Mouse (Mus musculus) intestine, postnatal 0 days (tissue): Measurements from ENCODE around the gene Sac3d1. TPM values are rescaled to one million over a fixed set of nuclear protein-coding genes. Genes with fewer than 3 reads are reported as not detected.
A peak's percentile ranks its signal among the peaks of the same experiment; 100 is the strongest.

Experiments
- ATAC-seq: fragments of 200-750 bp; cut with Nextera tagmentation; 2 replicates; pipeline ENCODE4 v1.8.0; 2017; ENCODE audit warnings: mild to moderate bottlenecking, moderate TSS enrichment, moderate library complexity
- H3K27ac ChIP-seq: fragments of 300-500 bp; sonication (generic); 2 replicates; pipeline ENCODE4 v1.5.1; 2014; ENCODE audit warnings: mild to moderate bottlenecking, low read depth, low read length, moderate library complexity
- H3K27me3 ChIP-seq: fragments of 300-500 bp; sonication (generic); replicated peaks from 2 replicates; pipeline ENCODE4 v1.6.1; 2014; ENCODE audit warnings: low read length, mixed read lengths; ENCODE audit not compliant: control insufficient read depth, insufficient read depth
- H3K36me3 ChIP-seq: fragments of 300-500 bp; sonication (generic); 2 replicates; pipeline ENCODE4 v1.6.1; 2014; ENCODE audit warnings: mild to moderate bottlenecking, moderate library complexity; ENCODE audit not compliant: control insufficient read depth, insufficient read depth
- H3K4me1 ChIP-seq: fragments of 300-500 bp; sonication (generic); replicated peaks from 2 replicates; pipeline ENCODE4 v1.6.1; 2014; ENCODE audit warnings: antibody characterized with exemption, low read length, mixed read lengths; ENCODE audit not compliant: control insufficient read depth, insufficient read depth
- H3K4me2 ChIP-seq: fragments of 300-500 bp; sonication (generic); replicated peaks from 2 replicates; pipeline ENCODE4 v1.6.1; 2014; ENCODE audit warnings: low read depth, mild to moderate bottlenecking, moderate library complexity
- H3K4me3 ChIP-seq: fragments of 300-500 bp; sonication (generic); 2 replicates; pipeline ENCODE4 v1.5.1; 2014; ENCODE audit warnings: low read depth, low read length
- H3K9ac ChIP-seq: fragments of 300-500 bp; sonication (generic); 2 replicates; pipeline ENCODE4 v1.6.1; 2014; ENCODE audit warnings: mild to moderate bottlenecking, low read depth, low read length
- H3K9me3 ChIP-seq: fragments of 300-500 bp; sonication (generic); 2 replicates; pipeline ENCODE4 v1.6.1; 2016; ENCODE audit warnings: mixed run types; ENCODE audit not compliant: control insufficient read depth
- CTCF ChIP-seq: sonication (generic); IDR thresholded peaks from 2 replicates; pipeline ENCODE4 v1.5.1; 2016; ENCODE audit warnings: low read depth, mild to moderate bottlenecking, control low read depth, antibody characterized with exemption, moderate library complexity
- WGBS: fragments of 180-500 bp; shearing (Covaris S2); extraction: QIAGEN DNeasy Blood & Tissue Kit; methylation state at CpG from one replicate; pipeline ENCODE4 v1.1.7; 2014; 5-methylcytosine and 5-hydroxymethylcytosine counted together
- polyA plus RNA-seq: library from polyadenylated mRNA; unstranded; fragments of >200 nt; fragmentation: Nextera tagmentation; extraction: Ambion mirVana; gene quantifications from 2 replicates; pipeline ENCODE4 v1.2.1, GENCODE M21; 2015

Gene Sac3d1
- polyA plus RNA-seq, 1 experiment from 2014 or later = 19.1 TPM

DNA sequence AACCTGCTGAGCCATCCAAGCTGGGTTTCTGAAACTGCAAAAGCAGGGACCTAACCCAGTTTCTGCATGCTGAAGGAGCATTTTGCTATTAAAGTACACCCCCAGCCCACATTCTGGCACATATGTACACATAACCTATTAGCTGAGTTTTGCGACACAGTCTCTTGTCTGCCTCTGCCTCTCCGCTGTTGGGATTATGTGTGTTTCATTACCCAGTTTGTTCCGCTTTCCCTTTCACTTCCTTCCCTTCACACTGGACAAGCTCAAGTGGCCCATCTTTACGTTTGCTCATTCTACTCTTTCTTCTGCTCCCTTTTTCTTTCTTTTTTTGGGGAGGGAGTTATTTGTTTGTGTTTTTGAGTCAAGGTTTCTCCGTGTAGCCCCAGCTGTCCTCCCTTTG is 44.6 kb downstream of the Sac3d1 start:
- Histone ChIP-seq H3K27ac (no peak overlapping the region), H3K36me3 (peaks cover 36% of the 10 kb centered on the region), H3K9ac (no peak overlapping the region), H3K4me2 (no peak overlapping the region), H3K27me3 (no peaks in the 10 kb centered on the region), H3K9me3 (no peaks in the 10 kb centered on the region), H3K4me3 (no peak overlapping the region), H3K4me1 (0 out of 2 replicates have a peak, but pooled peaks cover 5% of the 10 kb centered on the region)
- no peak for TF ChIP-seq CTCF
- WGBS = 90% methylated on average over 5 of the region's 5 CpGs
- ATAC-seq = no peak

DNA sequence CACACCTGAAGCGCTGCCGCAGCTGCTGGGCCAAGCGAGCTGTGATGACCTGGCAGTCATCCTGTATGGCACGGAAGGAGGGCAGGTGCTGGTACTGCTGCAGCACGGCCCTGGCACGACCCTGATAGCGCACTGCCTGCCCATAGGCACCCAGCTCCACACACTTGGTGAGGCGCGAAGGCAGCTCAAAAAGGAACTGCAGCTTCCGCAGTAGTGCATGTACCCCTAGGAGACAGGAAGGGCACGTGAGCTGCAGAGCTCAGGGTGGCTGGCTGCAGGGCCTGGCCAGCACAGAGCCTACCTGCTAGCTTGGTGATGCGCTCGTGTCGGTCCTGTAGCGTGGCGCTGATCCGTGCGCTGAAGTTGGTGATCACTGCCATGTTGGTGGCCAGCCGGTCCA is 47.2 kb downstream of the Sac3d1 start:
- Histone ChIP-seq H3K27ac (no peak overlapping the region), H3K4me3 (no peak overlapping the region), H3K36me3 (peaks cover 37% of the 10 kb centered on the region), H3K27me3 (no peaks in the 10 kb centered on the region), H3K4me1 (0 out of 2 replicates have a peak, but pooled peaks cover 2% of the 10 kb centered on the region), H3K4me2 (no peak overlapping the region), H3K9me3 (no peaks in the 10 kb centered on the region), H3K9ac (no peak overlapping the region)
- no peak for ATAC-seq
- no peak for TF ChIP-seq CTCF
- 92% methylated on average over 19 of the region's 19 CpGs for WGBS

DNA sequence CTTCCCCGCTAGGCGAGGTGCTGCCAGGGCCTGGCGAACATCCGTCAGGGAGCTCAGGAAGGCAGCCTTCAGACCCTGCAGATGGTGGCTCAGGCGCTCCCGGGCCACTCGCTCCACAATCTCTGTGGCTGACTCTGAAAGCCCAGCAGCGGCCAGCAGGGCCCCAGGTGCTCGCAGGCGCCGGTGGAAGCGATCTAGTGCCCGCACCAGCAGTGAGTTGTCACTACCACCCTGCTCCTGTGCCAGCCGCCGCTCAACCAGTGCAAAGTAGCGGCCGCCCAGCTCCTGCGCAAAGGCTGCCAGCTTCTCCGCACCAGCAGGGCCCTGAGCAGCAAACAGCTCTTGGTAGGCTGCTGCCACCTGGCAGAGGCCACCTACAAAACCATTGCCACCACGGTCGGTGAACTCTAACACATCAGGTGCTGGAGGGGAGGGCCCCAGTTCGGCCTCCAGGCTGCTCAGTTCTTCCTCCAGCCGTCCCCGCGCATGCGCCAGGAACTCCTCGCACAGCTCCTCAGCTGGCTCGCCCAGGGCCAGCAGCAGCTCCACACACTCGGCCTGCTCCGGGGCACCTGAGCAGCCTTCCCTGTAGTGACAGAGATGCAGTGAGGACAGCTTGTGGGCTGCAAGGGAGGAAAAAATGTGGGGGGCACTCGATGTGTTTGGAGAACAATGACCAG is 47.7 kb downstream of the Sac3d1 start:
- no peaks in the 10 kb centered on the region for H3K9me3 ChIP-seq
- no peak for ATAC-seq
- no peaks in the 10 kb centered on the region for H3K27me3 ChIP-seq
- H3K36me3 ChIP-seq = peaks cover 37% of the 10 kb centered on the region
- no peak for TF ChIP-seq CTCF
- 91% methylated on average over 31 of the region's 31 CpGs for WGBS
- no peak overlapping the region for H3K4me3 ChIP-seq
- no peak overlapping the region for H3K27ac ChIP-seq
- H3K9ac ChIP-seq = no peak overlapping the region
- no peak overlapping the region for H3K4me2 ChIP-seq
- H3K4me1 ChIP-seq = no peaks in the 10 kb centered on the region

DNA sequence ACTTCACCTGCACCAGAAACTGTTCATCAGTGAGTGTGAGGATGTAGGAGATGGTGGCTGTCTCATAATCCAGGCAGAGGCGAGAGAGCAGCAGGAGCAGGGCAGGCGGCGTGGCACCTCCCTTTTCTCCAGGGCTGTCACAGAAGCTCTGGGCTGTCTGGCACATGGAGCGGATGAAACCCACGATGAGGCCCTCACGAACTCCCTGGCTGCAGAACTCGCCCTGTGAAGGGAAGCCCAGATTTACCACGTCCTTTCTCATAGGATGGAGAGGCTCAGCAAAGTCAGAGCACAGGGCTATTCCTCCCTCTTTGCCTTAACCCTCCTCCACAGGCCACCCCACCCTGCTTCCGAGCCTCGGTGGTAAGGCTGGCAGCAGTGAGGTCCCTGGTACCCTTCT is 48.6 kb downstream of the Sac3d1 start:
- Histone ChIP-seq H3K4me3 (no peak overlapping the region), H3K27ac (no peak overlapping the region), H3K36me3 (peaks cover 37% of the 10 kb centered on the region), H3K9ac (no peak overlapping the region), H3K4me1 (no peaks in the 10 kb centered on the region), H3K27me3 (no peaks in the 10 kb centered on the region), H3K9me3 (no peaks in the 10 kb centered on the region), H3K4me2 (no peak overlapping the region)
- WGBS = 88% methylated on average over 10 of the region's 10 CpGs
- no peak for TF ChIP-seq CTCF
- no peak for ATAC-seq

- no peak for ATAC-seq
- Histone ChIP-seq H3K4me3 (no peak overlapping the region), H3K4me2 (no peak overlapping the region), H3K36me3 (peaks cover 37% of the 10 kb centered on the region), H3K27ac (no peak overlapping the region), H3K9me3 (no peaks in the 10 kb centered on the region), H3K27me3 (no peaks in the 10 kb centered on the region), H3K4me1 (no peaks in the 10 kb centered on the region), H3K9ac (no peak overlapping the region)
- peak; percentile 23; the same call in 1 of the 2 replicates for TF ChIP-seq CTCF
- WGBS = 66% methylated on average over 4 of the region's 4 CpGs
These were observed 49.5 kb downstream of the Sac3d1 start for GRCm38 (mm10) chr19:6068951-6069350.

- Histone ChIP-seq H3K4me1 (no peaks in the 10 kb centered on the region), H3K9ac (peak within 1 kb of the TSS; percentile 50), H3K36me3 (peaks cover 34% of the 10 kb centered on the region), H3K27ac (peak within 1 kb of the TSS; percentile 75), H3K27me3 (no peaks in the 10 kb centered on the region), H3K4me3 (peak within 1 kb of the TSS; percentile 50), H3K9me3 (no peaks in the 10 kb centered on the region), H3K4me2 (peak within 1 kb of the TSS; percentile 94)
- WGBS = 6% methylated on average over 33 of the region's 33 CpGs
- peak; percentile 90 for ATAC-seq
- peak; percentile 23 for TF ChIP-seq CTCF
These were observed 50.6 kb downstream of the Sac3d1 start, which contains the start of gene Tm7sf2 for GRCm38 (mm10) chr19:6067724-6068415. TSS of gene Tm7sf2 (minus strand) at chr19:6068373.
